Mouse (Mus musculus): ENCODE data around the gene Unc13a. TPM values are rescaled to one million over a fixed set of nuclear protein-coding genes. Genes with fewer than 3 reads are reported as not detected.

Unc13a gene
- polyA plus RNA-seq, 1 experiment from 2014 or later = 0.59 TPM

- Histone ChIP-seq H3K9ac (ENCODE audit: low read length) (no peak overlapping the region), H3K27ac (replicated peaks; ENCODE audit: low read depth, low read length) (no peak overlapping the region), H3K4me1 (ENCODE audit: control insufficient read depth, insufficient read depth, low read length) (no peaks in the 10 kb centered on the region), H3K36me3 (ENCODE audit: control insufficient read depth, insufficient read depth, low read length) (no peaks in the 10 kb centered on the region), H3K4me2 (ENCODE audit: low read depth, severe bottlenecking) (no peak overlapping the region), H3K9me3 (ENCODE audit: control insufficient read depth, low read length) (no peaks in the 10 kb centered on the region), H3K4me3 (ENCODE audit: low read depth, low read length) (no peak overlapping the region), H3K27me3 (ENCODE audit: control insufficient read depth, insufficient read depth, low read length) (no peaks in the 10 kb centered on the region)
- WGBS = 87% methylated on average over 9 of the region's 9 CpGs
- ATAC-seq (ENCODE audit: insufficient number of reproducible peaks, low FRiP score, low TSS enrichment, low read depth) = no peak
- no peak for DNase-seq (ENCODE audit: low spot score)
These were observed 26.0 kb downstream of the Unc13a start for GRCm38 (mm10) chr8:71645510-71645909.

GRCm38 (mm10) chr8:71639318-71639717 lies 32.2 kb downstream of the Unc13a start:
- Histone ChIP-seq H3K4me3 (ENCODE audit: low read depth, low read length) (no peak overlapping the region), H3K27ac (replicated peaks; ENCODE audit: low read depth, low read length) (no peak overlapping the region), H3K36me3 (ENCODE audit: control insufficient read depth, insufficient read depth, low read length) (no peaks in the 10 kb centered on the region), H3K4me1 (ENCODE audit: control insufficient read depth, insufficient read depth, low read length) (no peaks in the 10 kb centered on the region), H3K27me3 (ENCODE audit: control insufficient read depth, insufficient read depth, low read length) (peaks cover 11% of the 10 kb centered on the region), H3K9ac (ENCODE audit: low read length) (no peak overlapping the region), H3K4me2 (ENCODE audit: low read depth, severe bottlenecking) (no peak overlapping the region), H3K9me3 (ENCODE audit: control insufficient read depth, low read length) (no peaks in the 10 kb centered on the region)
- ATAC-seq (ENCODE audit: insufficient number of reproducible peaks, low FRiP score, low TSS enrichment, low read depth) (no peak), DNase-seq (ENCODE audit: low spot score) (no peak)
- WGBS = 88% methylated on average over 4 of the region's 4 CpGs

GRCm38 (mm10) chr8:71638321-71638720 lies 33.2 kb downstream of the Unc13a start:
- no peaks in the 10 kb centered on the region for H3K36me3 ChIP-seq (ENCODE audit: control insufficient read depth, insufficient read depth, low read length)
- no peak overlapping the region for H3K9ac ChIP-seq (ENCODE audit: low read length)
- H3K4me1 ChIP-seq (ENCODE audit: control insufficient read depth, insufficient read depth, low read length) = no peaks in the 10 kb centered on the region
- DNase-seq (ENCODE audit: low spot score) (no peak), ATAC-seq (ENCODE audit: insufficient number of reproducible peaks, low FRiP score, low TSS enrichment, low read depth) (no peak)
- H3K4me3 ChIP-seq (ENCODE audit: low read depth, low read length) = no peak overlapping the region
- 70% methylated on average over 6 of the region's 6 CpGs for WGBS
- H3K9me3 ChIP-seq (ENCODE audit: control insufficient read depth, low read length) = no peaks in the 10 kb centered on the region
- no peak overlapping the region for H3K4me2 ChIP-seq (ENCODE audit: low read depth, severe bottlenecking)
- H3K27ac ChIP-seq (replicated peaks; ENCODE audit: low read depth, low read length) = no peak overlapping the region
- peaks cover 16% of the 10 kb centered on the region for H3K27me3 ChIP-seq (ENCODE audit: control insufficient read depth, insufficient read depth, low read length)

- H3K4me3 ChIP-seq (ENCODE audit: low read depth, low read length) = no peak overlapping the region
- DNase-seq (ENCODE audit: low spot score) (no peak), ATAC-seq (ENCODE audit: insufficient number of reproducible peaks, low FRiP score, low TSS enrichment, low read depth) (no peak)
- no peak overlapping the region for H3K9ac ChIP-seq (ENCODE audit: low read length)
- no peak overlapping the region for H3K4me2 ChIP-seq (ENCODE audit: low read depth, severe bottlenecking)
- no peaks in the 10 kb centered on the region for H3K36me3 ChIP-seq (ENCODE audit: control insufficient read depth, insufficient read depth, low read length)
- no peaks in the 10 kb centered on the region for H3K4me1 ChIP-seq (ENCODE audit: control insufficient read depth, insufficient read depth, low read length)
- H3K9me3 ChIP-seq (ENCODE audit: control insufficient read depth, low read length) = peaks cover 8% of the 10 kb centered on the region
- H3K27ac ChIP-seq (replicated peaks; ENCODE audit: low read depth, low read length) = no peak overlapping the region
- H3K27me3 ChIP-seq (ENCODE audit: control insufficient read depth, insufficient read depth, low read length) = peaks cover 20% of the 10 kb centered on the region
- WGBS = 76% methylated on average over 8 of the region's 8 CpGs
These were observed 34.1 kb downstream of the Unc13a start for GRCm38 (mm10) chr8:71637149-71638095.

- no peaks in the 10 kb centered on the region for H3K36me3 ChIP-seq (ENCODE audit: control insufficient read depth, insufficient read depth, low read length)
- DNase-seq (ENCODE audit: low spot score) (peak; percentile 78), ATAC-seq (ENCODE audit: insufficient number of reproducible peaks, low FRiP score, low TSS enrichment, low read depth) (no peak)
- 2% methylated on average over 26 of the region's 26 CpGs for WGBS
- 0 out of 2 replicates have a peak, but pooled peaks cover 2% of the 10 kb centered on the region for H3K4me1 ChIP-seq (ENCODE audit: control insufficient read depth, insufficient read depth, low read length)
- H3K4me3 ChIP-seq (ENCODE audit: low read depth, low read length) = peak overlapping the region; percentile 12; the same call in 1 of the 2 replicates
- H3K9me3 ChIP-seq (ENCODE audit: control insufficient read depth, low read length) = peaks cover 9% of the 10 kb centered on the region
- peak overlapping the region; percentile 39 for H3K4me2 ChIP-seq (ENCODE audit: low read depth, severe bottlenecking)
- H3K27ac ChIP-seq (replicated peaks; ENCODE audit: low read depth, low read length) = no peak overlapping the region
- H3K27me3 ChIP-seq (ENCODE audit: control insufficient read depth, insufficient read depth, low read length) = peaks cover 28% of the 10 kb centered on the region
- peak overlapping the region; percentile 40; the same call in 1 of the 2 replicates for H3K9ac ChIP-seq (ENCODE audit: low read length)
These were observed 37.4 kb downstream of the Unc13a start for GRCm38 (mm10) chr8:71633981-71634667.

- DNase-seq (ENCODE audit: low spot score) = peak; percentile 64
- Histone ChIP-seq H3K4me2 (ENCODE audit: low read depth, severe bottlenecking) (no peak overlapping the region), H3K36me3 (ENCODE audit: control insufficient read depth, insufficient read depth, low read length) (no peaks in the 10 kb centered on the region), H3K4me3 (ENCODE audit: low read depth, low read length) (no peak overlapping the region), H3K9me3 (ENCODE audit: control insufficient read depth, low read length) (peaks cover 9% of the 10 kb centered on the region), H3K27me3 (ENCODE audit: control insufficient read depth, insufficient read depth, low read length) (peaks cover 28% of the 10 kb centered on the region), H3K4me1 (ENCODE audit: control insufficient read depth, insufficient read depth, low read length) (peaks cover 5% of the 10 kb centered on the region; the same call in 1 of the 2 replicates), H3K9ac (ENCODE audit: low read length) (no peak overlapping the region), H3K27ac (replicated peaks; ENCODE audit: low read depth, low read length) (no peak overlapping the region)
- no peak for ATAC-seq (ENCODE audit: insufficient number of reproducible peaks, low FRiP score, low TSS enrichment, low read depth)
- 12% methylated on average over 18 of the region's 22 CpGs for WGBS
These were observed 38.4 kb downstream of the Unc13a start for GRCm38 (mm10) chr8:71633164-71633563.

GRCm38 (mm10) chr8:71631897-71632296 lies 39.7 kb downstream of the Unc13a start:
- no peak overlapping the region for H3K9ac ChIP-seq (ENCODE audit: low read length)
- no peak overlapping the region for H3K4me2 ChIP-seq (ENCODE audit: low read depth, severe bottlenecking)
- DNase-seq (ENCODE audit: low spot score) = no peak
- H3K27me3 ChIP-seq (ENCODE audit: control insufficient read depth, insufficient read depth, low read length) = peaks cover 28% of the 10 kb centered on the region
- peaks cover 5% of the 10 kb centered on the region; the same call in 1 of the 2 replicates for H3K4me1 ChIP-seq (ENCODE audit: control insufficient read depth, insufficient read depth, low read length)
- peaks cover 9% of the 10 kb centered on the region for H3K9me3 ChIP-seq (ENCODE audit: control insufficient read depth, low read length)
- H3K4me3 ChIP-seq (ENCODE audit: low read depth, low read length) = no peak overlapping the region
- no peak overlapping the region for H3K27ac ChIP-seq (replicated peaks; ENCODE audit: low read depth, low read length)
- 64% methylated on average over 2 of the region's 2 CpGs for WGBS
- no peaks in the 10 kb centered on the region for H3K36me3 ChIP-seq (ENCODE audit: control insufficient read depth, insufficient read depth, low read length)
- ATAC-seq (ENCODE audit: insufficient number of reproducible peaks, low FRiP score, low TSS enrichment, low read depth) = no peak

- WGBS = 89% methylated on average over 6 of the region's 6 CpGs
- Histone ChIP-seq H3K36me3 (ENCODE audit: control insufficient read depth, insufficient read depth, low read length) (no peaks in the 10 kb centered on the region), H3K9me3 (ENCODE audit: control insufficient read depth, low read length) (peaks cover 9% of the 10 kb centered on the region), H3K4me2 (ENCODE audit: low read depth, severe bottlenecking) (peak overlapping the region; percentile 20; the same call in 1 of the 2 replicates), H3K9ac (ENCODE audit: low read length) (no peak overlapping the region), H3K27ac (replicated peaks; ENCODE audit: low read depth, low read length) (no peak overlapping the region), H3K27me3 (ENCODE audit: control insufficient read depth, insufficient read depth, low read length) (peaks cover 28% of the 10 kb centered on the region), H3K4me1 (ENCODE audit: control insufficient read depth, insufficient read depth, low read length) (peaks cover 5% of the 10 kb centered on the region; the same call in 1 of the 2 replicates), H3K4me3 (ENCODE audit: low read depth, low read length) (no peak overlapping the region)
- DNase-seq (ENCODE audit: low spot score) (no peak), ATAC-seq (ENCODE audit: insufficient number of reproducible peaks, low FRiP score, low TSS enrichment, low read depth) (no peak)
These were observed 40.8 kb downstream of the Unc13a start for GRCm38 (mm10) chr8:71630761-71631160.

Measured in limb, embryonic 11.5 days (tissue).